Mouse (Mus musculus): ENCODE data around the gene Mcm2.

GRCm38 (mm10) chr6:88897246-88897645 is 1.3 kb downstream of the Mcm2 start:
- TF ChIP-seq CTCF (IDR thresholded peaks at IDR 0.05; ENCODE audit: control insufficient read depth, insufficient read depth, insufficient replicate concordance, low read depth, low read length) (no peak), POLR2A (IDR thresholded peaks at IDR 0.05; ENCODE audit: control insufficient read depth, low read depth, low read length) (no peak)

All from testis, adult 2 months (tissue).